Mouse (Mus musculus): Measurements from ENCODE around the gene Tgfbr2. TPM values are rescaled to one million over a fixed set of nuclear protein-coding genes. Genes with fewer than 3 reads are reported as not detected.

Tgfbr2 gene
- total RNA-seq, 2 experiments from 2014 or later = 5.9 to 7.0 TPM

DNA sequence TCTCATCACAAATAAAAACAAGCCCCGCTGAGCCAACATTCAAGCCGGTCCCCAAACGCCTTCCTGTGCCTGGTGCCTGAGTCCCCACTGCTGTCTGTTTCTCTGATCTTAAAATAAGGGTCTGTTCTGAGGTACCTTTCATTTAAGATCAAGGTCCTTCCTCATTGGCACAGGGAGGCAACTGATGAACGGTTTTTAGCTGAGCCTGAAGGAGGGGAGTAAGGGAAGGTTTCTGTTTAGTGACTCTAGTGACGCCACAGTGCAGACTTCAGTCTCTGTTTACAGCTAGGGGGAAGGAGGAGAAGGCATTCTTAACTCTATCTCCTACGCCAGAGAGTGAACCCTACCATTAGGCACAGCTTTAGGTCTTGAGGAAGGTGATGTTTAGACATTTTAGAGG is 11.3 kb downstream of the Tgfbr2 start:
- 0 out of 2 replicates have a peak, but pooled peaks have one; percentile 14 for ATAC-seq (replicated peaks; ENCODE audit: low FRiP score, low TSS enrichment, poor library complexity, severe bottlenecking)

- no peak for ATAC-seq (replicated peaks; ENCODE audit: low FRiP score, low TSS enrichment, poor library complexity, severe bottlenecking)
Observed at GRCm38 (mm10) chr9:116162866-116163374, 12.2 kb downstream of the Tgfbr2 start.

DNA sequence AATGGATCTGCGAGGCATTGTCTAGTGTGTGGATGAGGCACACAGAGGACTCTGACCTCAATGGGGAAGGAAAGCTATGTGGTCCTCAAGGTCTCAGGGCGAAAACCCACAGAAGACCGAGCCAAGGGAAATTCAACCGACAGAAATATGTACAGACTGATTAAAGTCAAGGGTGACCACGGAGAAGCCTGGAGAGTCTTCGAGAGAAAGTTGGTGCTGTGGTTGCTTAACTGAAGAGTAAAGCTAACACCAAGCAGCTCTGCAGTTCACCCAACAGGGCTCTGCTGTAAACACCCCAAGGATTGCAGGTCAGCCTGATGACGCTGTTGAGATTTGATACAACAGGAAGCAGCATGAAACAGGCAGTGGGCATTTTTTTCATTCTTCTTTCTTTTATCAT is 14.3 kb downstream of the Tgfbr2 start:
- ATAC-seq (replicated peaks; ENCODE audit: low FRiP score, low TSS enrichment, poor library complexity, severe bottlenecking) = peak; percentile 60

DNA sequence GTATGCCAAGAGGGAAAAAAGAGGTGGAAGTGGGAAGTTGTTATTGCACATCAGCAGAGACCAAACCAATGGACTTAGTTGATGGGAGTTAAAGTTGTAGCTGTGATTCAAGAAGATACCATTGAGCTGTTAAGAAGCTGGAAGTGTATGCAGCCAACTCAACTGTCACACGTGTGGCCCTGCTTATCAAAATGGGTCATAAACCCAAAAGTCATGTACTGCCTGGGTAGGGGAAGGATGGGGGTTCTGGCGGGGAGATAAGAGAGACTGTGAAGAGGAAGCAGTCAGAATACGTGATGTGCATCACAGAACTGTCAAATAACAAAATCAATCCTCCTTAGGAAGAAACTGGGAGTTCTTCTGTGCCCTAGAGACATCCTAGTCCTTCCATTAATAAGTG is 15.1 kb downstream of the Tgfbr2 start:
- ATAC-seq (replicated peaks; ENCODE audit: low FRiP score, low TSS enrichment, poor library complexity, severe bottlenecking) = peak; percentile 85

GRCm38 (mm10) chr9:116156501-116156900 is 18.7 kb downstream of the Tgfbr2 start:
- ATAC-seq (replicated peaks; ENCODE audit: low FRiP score, low TSS enrichment, poor library complexity, severe bottlenecking) = no peak

DNA sequence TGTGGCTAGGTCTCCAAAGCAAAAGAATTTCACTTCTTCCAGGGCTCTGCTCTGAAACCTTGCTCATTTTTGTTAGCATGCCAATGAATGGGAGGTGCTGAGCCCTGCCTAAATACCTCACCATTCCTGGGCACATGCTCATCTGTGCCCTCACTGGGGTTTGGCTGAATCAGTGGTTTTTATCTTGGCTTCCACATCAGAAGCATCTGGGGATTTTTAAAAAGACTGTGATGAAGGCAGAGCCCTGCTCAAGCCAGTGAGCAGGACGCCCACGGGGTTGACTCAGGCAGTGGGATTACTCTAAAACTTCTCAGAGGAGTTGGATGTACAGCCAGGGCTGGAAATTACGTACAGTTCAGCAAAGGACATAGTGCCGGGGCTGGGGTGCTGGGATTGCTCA is 22.3 kb downstream of the Tgfbr2 start:
- peak; percentile 47 for ATAC-seq (replicated peaks; ENCODE audit: low FRiP score, low TSS enrichment, poor library complexity, severe bottlenecking)

DNA sequence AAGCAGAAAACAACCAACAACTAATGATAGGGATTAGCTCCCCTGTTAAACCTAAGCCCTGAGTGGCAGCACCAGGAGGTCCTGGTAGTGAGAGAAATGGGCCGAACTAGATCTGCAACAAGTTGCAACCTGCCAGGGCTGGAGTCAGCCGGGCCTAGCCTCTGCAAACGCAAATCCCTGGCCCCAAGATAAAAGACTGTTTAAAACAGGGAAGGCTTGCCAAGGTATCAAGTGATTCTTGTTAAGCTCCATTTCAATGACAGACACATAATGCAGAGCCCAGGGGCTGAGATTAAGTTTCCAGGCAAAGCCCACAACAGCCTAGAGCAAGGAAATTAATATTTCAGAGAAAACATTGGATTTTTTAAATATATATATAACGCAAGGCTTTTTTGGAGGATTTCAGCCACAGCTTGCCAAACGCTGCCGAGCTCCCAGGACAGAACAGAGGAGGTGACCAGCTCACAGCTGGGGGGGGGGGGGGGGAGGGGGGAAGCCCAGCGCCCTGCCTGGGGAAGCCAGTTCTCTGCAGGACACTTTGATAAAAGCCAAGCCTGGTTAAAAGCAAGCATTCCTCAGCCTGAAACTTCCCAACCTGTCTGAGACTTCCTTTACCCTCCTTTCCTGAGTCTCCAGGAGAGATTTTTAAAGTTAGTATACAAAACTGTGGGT is 24.3 kb downstream of the Tgfbr2 start:
- ATAC-seq (replicated peaks; ENCODE audit: low FRiP score, low TSS enrichment, poor library complexity, severe bottlenecking) = no peak

- ATAC-seq (replicated peaks; ENCODE audit: low FRiP score, low TSS enrichment, poor library complexity, severe bottlenecking) = no peak
Observed at GRCm38 (mm10) chr9:116148809-116149208, 26.4 kb downstream of the Tgfbr2 start.

GRCm38 (mm10) chr9:116146235-116146634 is 28.9 kb downstream of the Tgfbr2 start:
- 0 out of 2 replicates have a peak, but pooled peaks have one; percentile 37 for ATAC-seq (replicated peaks; ENCODE audit: low FRiP score, low TSS enrichment, poor library complexity, severe bottlenecking)

DNA sequence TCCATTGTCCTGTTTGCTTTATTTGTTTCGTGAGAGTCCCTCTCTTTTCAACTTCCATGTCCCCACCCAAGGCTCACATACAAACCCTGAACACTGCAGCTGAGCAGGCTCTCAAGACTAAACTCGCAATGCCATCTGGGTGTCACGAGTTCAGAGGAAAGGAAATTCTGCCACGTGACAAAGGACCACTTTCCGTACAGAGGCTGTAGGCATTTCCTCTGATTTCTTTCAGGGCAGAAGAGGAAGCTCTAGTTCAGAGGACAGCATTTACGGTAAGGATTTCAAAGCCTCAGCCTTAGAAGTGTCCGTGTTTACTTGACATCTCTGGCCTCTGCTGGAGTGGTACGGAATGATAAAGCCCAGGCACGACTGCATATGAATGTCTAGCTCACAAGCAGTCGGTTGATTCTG is 29.9 kb downstream of the Tgfbr2 start:
- ATAC-seq (replicated peaks; ENCODE audit: low FRiP score, low TSS enrichment, poor library complexity, severe bottlenecking) = peak; percentile 54

DNA sequence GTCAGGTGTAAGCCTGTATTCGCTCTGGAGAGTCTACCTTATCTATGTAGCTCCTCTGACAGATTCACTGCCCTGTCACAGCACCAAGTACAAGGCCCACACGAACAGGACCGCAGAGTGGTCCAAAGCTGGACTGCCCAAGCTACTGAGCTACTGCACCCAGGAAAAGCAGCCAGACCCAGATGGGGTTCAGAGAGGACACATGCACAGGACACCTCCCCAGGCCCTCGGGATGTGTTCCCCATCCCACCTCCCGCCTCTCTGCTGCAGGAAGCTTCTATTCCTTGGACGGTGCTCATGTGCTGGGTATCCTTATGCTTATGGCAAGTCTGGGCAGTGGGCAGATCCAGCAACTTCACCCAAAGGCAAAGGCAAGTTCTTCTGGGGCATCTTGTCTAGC is 34.7 kb downstream of the Tgfbr2 start:
- no peak for ATAC-seq (replicated peaks; ENCODE audit: low FRiP score, low TSS enrichment, poor library complexity, severe bottlenecking)

DNA sequence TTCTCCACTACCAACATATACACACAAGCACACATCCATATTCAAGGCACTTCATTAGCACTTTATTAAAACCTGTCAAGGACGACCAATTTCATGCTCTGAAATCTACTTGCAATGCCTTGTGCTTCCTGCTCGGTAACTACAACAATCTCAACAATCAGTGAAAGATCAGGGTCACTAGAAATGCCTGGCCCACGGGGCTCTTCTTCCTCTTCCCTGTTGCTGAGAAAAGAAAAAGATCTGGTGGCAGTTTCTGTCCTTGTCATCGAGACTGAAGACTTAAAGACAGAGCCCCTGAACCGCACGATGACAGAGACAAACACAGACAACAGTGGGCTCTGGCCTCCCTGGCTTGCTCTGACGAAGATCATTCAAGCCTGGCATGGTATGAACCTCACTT is 35.6 kb downstream of the Tgfbr2 start:
- ATAC-seq (replicated peaks; ENCODE audit: low FRiP score, low TSS enrichment, poor library complexity, severe bottlenecking) = no peak

GRCm38 (mm10) chr9:116138595-116139134 is 36.5 kb downstream of the Tgfbr2 start:
- ATAC-seq (replicated peaks; ENCODE audit: low FRiP score, low TSS enrichment, poor library complexity, severe bottlenecking) = peak; percentile 32; the same call in 1 of the 2 replicates

DNA sequence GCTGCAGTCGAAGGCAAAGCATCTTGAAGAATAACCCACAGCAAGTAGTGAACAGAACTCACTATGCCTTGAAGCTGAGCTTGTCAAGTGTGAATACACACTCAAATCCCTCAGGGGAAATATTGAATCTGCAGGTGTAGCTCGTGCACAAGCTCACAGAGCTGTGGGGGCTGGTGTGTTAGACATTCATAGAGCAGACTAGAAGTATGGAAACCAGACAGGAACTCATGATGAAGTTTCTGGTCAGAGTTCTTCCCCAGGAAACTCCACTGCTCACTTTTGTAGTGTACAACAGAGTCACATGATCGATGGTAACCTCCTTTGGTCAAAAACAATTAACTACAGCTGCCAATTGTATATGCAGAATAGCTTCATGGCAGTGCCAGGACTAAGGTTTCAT is 37.5 kb downstream of the Tgfbr2 start:
- ATAC-seq (replicated peaks; ENCODE audit: low FRiP score, low TSS enrichment, poor library complexity, severe bottlenecking) = no peak

- ATAC-seq (replicated peaks; ENCODE audit: low FRiP score, low TSS enrichment, poor library complexity, severe bottlenecking) = no peak
Observed at GRCm38 (mm10) chr9:116136811-116137210, 38.3 kb downstream of the Tgfbr2 start.

DNA sequence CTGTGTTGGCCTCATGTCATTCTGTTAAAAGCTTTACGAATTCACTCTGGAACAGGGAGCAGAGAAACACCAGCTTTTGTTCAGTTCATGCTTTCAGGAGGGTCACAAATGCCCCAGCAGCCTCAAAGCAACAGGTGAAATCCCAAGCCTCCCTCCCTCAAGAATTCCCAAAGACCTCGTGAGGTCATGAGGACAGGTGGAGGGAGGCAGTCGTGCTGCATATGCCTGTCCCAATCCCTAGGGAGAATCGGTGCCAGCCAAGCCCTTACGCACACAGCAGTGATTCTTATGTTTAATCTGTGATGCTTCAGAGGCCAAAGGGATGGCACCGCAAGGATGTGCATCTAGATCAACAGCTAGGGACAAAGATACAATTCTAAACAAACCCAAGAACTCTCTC is 39.0 kb downstream of the Tgfbr2 start:
- no peak for ATAC-seq (replicated peaks; ENCODE audit: low FRiP score, low TSS enrichment, poor library complexity, severe bottlenecking)

DNA sequence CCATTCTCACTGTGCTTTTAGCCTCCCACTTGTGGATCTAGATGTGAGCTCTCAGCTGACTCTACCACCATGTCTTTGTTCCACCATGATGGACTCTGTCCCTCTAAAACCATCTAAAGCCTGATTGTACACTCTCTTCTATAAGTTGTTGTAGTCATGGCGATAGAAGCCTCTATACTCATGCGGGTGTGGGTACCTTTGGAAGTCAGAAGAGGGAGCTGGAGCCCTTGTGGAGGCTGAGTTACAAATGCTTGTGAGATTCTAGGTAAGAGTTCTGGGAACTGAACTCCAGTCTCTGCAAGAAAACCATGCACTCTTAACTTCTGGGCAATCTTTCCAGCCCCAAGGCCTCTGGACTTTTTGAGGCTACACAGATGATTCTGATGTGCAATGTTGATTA is 40.7 kb downstream of the Tgfbr2 start:
- peak; percentile 53; the same call in 1 of the 2 replicates for ATAC-seq (replicated peaks; ENCODE audit: low FRiP score, low TSS enrichment, poor library complexity, severe bottlenecking)

- no peak for ATAC-seq (replicated peaks; ENCODE audit: low FRiP score, low TSS enrichment, poor library complexity, severe bottlenecking)
Observed at GRCm38 (mm10) chr9:116133312-116133980, 41.7 kb downstream of the Tgfbr2 start.

DNA sequence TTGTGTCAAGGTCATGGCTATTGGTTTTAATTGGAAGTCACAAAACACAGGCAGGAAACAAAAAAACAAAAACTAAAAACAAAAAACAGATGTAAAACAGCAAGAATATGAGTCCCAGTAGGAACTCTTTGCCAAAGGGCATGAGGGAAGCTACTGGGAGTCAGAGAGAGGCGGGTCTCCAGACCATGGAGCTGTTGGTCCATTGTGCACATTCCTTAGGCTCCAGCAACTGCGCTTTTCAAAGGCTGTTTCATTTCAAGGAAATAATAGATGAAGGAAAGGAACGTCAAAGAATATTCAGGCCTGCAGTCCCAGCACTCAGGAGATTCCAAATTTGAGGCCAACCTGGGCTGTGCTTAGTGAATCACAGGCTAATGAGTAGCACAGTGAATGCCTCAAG is 46.3 kb downstream of the Tgfbr2 start:
- ATAC-seq (replicated peaks; ENCODE audit: low FRiP score, low TSS enrichment, poor library complexity, severe bottlenecking) = no peak

DNA sequence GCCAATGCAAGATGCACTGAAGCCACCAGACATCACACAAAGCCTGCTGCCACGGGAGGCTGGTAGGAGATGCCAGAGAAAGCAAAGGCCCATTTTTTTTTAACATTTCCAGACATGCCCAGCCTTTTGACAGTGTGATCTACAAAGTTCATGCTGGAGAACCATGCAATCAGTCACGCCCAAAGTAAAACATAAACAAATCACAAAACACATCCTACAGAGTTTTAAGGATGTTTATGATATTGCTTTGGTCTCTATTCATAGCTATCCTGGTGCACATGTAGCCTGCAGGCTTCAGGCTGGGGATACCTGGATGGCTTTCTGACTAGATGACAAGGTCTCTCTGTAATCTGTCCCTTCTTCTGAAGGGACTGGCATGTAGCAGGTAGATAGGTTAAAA is 46.8 kb downstream of the Tgfbr2 start:
- ATAC-seq (replicated peaks; ENCODE audit: low FRiP score, low TSS enrichment, poor library complexity, severe bottlenecking) = no peak

DNA sequence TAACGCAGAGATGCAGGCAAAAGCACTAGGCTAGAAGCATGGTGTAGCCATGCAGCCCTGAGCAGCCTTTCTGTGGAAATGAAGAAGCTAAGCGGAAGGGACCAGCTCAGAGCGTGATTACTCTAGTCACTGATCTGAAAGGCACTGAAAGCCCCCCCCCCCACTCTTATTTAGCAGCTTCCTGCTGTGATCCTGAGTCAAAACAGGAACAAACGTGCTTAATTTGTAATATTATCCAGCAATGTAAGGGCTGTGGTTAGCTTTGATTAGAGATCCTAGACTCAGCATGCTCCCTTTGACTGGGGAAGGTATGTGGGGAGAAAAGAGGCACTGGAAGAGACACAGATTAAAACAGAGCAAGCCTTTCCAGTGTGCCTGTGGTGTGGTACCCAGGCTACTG is 48.7 kb downstream of the Tgfbr2 start:
- no peak for ATAC-seq (replicated peaks; ENCODE audit: low FRiP score, low TSS enrichment, poor library complexity, severe bottlenecking)

Data from megakaryocyte-erythroid progenitor cell, adult 5-6 weeks (primary cell).